Mouse (Mus musculus): ENCODE measurements around the gene Clec4n. TPM values are rescaled to one million over a fixed set of nuclear protein-coding genes. Genes with fewer than 3 reads are reported as not detected.
"Not testable (repeated sequence)": the region's sequence is repeated elsewhere in the genome, so short reads cannot be mapped to it uniquely, and the experiment has no call there.

The Clec4n gene
- polyA plus RNA-seq (2012; fragmentation: generic; extraction: Trizol) = not detected
- long read RNA-seq, experiment 1 = 0 reads
- long read RNA-seq, experiment 2 = 0 reads

GRCm38 (mm10) chr6:123229644-123230043, at the start of gene Clec4n:
TSS of gene Clec4n (plus strand) at chr6:123229843.
- Histone ChIP-seq H3K79me3 (ENCODE audit: low read depth) (no peaks in the 10 kb centered on the region), H3K4me3 (ENCODE audit: insufficient read depth, poor library complexity, severe bottlenecking) (no peak within 1 kb of the TSS), H3K36me3 (ENCODE audit: control insufficient read depth, insufficient read depth) (no peaks in the 10 kb centered on the region), H3K27me3 (ENCODE audit: control insufficient read depth, insufficient read depth, insufficient read length) (no peaks in the 10 kb centered on the region), H3ac (ENCODE audit: control insufficient read depth, insufficient read length, low read depth) (no peak within 1 kb of the TSS), H3K79me2 (ENCODE audit: control insufficient read depth, insufficient read depth) (no peaks in the 10 kb centered on the region)
- TF ChIP-seq USF1 (IDR thresholded peaks at IDR 0.05; ENCODE audit: low read depth) (no peak), FOSL1 (IDR thresholded peaks at IDR 0.05; ENCODE audit: insufficient read depth, low read length, poor library complexity, severe bottlenecking) (no peak), CEBPB (IDR thresholded peaks at IDR 0.05; ENCODE audit: low read depth) (no peak), MAX (IDR thresholded peaks at IDR 0.05) (no peak), CTCF (IDR thresholded peaks at IDR 0.05; ENCODE audit: control insufficient read depth, insufficient read depth, insufficient read length) (no peak), MYOG (IDR thresholded peaks at IDR 0.05; ENCODE audit: control insufficient read depth, extremely low read depth, insufficient read length) (no peak), MYOD1 (IDR thresholded peaks at IDR 0.05; ENCODE audit: control insufficient read depth, insufficient read length, low read depth) (no peak)

GRCm38 (mm10) chr6:123184862-123185261, 44.8 kb upstream of the Clec4n start:
- not testable (repeated sequence) for H3K79me3 ChIP-seq (ENCODE audit: low read depth); H3K4me3 ChIP-seq (ENCODE audit: insufficient read depth, poor library complexity, severe bottlenecking)

GRCm38 (mm10) chr6:123207187-123208076, 22.2 kb upstream of the Clec4n start:
- no peak overlapping the region for H3ac ChIP-seq (ENCODE audit: control insufficient read depth, insufficient read length, low read depth)
- no peaks in the 10 kb centered on the region for H3K27me3 ChIP-seq (ENCODE audit: control insufficient read depth, insufficient read depth, insufficient read length)
- TF ChIP-seq USF1 (IDR thresholded peaks at IDR 0.05; ENCODE audit: low read depth) (peak; percentile 38), MYOD1 (IDR thresholded peaks at IDR 0.05; ENCODE audit: control insufficient read depth, insufficient read length, low read depth) (no peak), FOSL1 (IDR thresholded peaks at IDR 0.05; ENCODE audit: insufficient read depth, low read length, poor library complexity, severe bottlenecking) (peak; percentile 48)
- no peaks in the 10 kb centered on the region for H3K79me3 ChIP-seq (ENCODE audit: low read depth)
- H3K4me3 ChIP-seq (ENCODE audit: insufficient read depth, poor library complexity, severe bottlenecking) = no peak overlapping the region
- no peaks in the 10 kb centered on the region for H3K36me3 ChIP-seq (ENCODE audit: control insufficient read depth, insufficient read depth)
- no peaks in the 10 kb centered on the region for H3K79me2 ChIP-seq (ENCODE audit: control insufficient read depth, insufficient read depth)

More at GRCm38 (mm10) chr6:123184862-123185261, 44.8 kb upstream of the Clec4n start:
- H3K36me3 ChIP-seq (ENCODE audit: control insufficient read depth, insufficient read depth); H3K79me2 ChIP-seq (ENCODE audit: control insufficient read depth, insufficient read depth); H3ac ChIP-seq (ENCODE audit: control insufficient read depth, insufficient read length, low read depth); H3K27me3 ChIP-seq (ENCODE audit: control insufficient read depth, insufficient read depth, insufficient read length): not testable (repeated sequence)

- not testable (repeated sequence) for H3K27me3 ChIP-seq (ENCODE audit: control insufficient read depth, insufficient read depth, insufficient read length); H3K79me3 ChIP-seq (ENCODE audit: low read depth); H3K36me3 ChIP-seq (ENCODE audit: control insufficient read depth, insufficient read depth); H3K4me3 ChIP-seq (ENCODE audit: insufficient read depth, poor library complexity, severe bottlenecking); H3K79me2 ChIP-seq (ENCODE audit: control insufficient read depth, insufficient read depth); H3ac ChIP-seq (ENCODE audit: control insufficient read depth, insufficient read length, low read depth)
These were observed 21.6 kb upstream of the Clec4n start for GRCm38 (mm10) chr6:123208077-123208439.

- H3K27me3 ChIP-seq (ENCODE audit: control insufficient read depth, insufficient read depth, insufficient read length) = no peaks in the 10 kb centered on the region
- H3K79me3 ChIP-seq (ENCODE audit: low read depth) = no peaks in the 10 kb centered on the region
- no peaks in the 10 kb centered on the region for H3K79me2 ChIP-seq (ENCODE audit: control insufficient read depth, insufficient read depth)
- TF ChIP-seq USF1 (IDR thresholded peaks at IDR 0.05; ENCODE audit: low read depth) = no peak
- no peak for TF ChIP-seq MYOD1 (IDR thresholded peaks at IDR 0.05; ENCODE audit: control insufficient read depth, insufficient read length, low read depth)
- no peak for TF ChIP-seq MAX (IDR thresholded peaks at IDR 0.05)
- TF ChIP-seq FOSL1 (IDR thresholded peaks at IDR 0.05; ENCODE audit: insufficient read depth, low read length, poor library complexity, severe bottlenecking) = no peak
- TF ChIP-seq CTCF (IDR thresholded peaks at IDR 0.05; ENCODE audit: control insufficient read depth, insufficient read depth, insufficient read length) = no peak
- no peak for TF ChIP-seq CEBPB (IDR thresholded peaks at IDR 0.05; ENCODE audit: low read depth)
- TF ChIP-seq MYOG (IDR thresholded peaks at IDR 0.05; ENCODE audit: control insufficient read depth, extremely low read depth, insufficient read length) = no peak
- no peak overlapping the region for H3K4me3 ChIP-seq (ENCODE audit: insufficient read depth, poor library complexity, severe bottlenecking)
- H3ac ChIP-seq (ENCODE audit: control insufficient read depth, insufficient read length, low read depth) = no peak overlapping the region
- no peaks in the 10 kb centered on the region for H3K36me3 ChIP-seq (ENCODE audit: control insufficient read depth, insufficient read depth)
These were observed 17.9 kb upstream of the Clec4n start for GRCm38 (mm10) chr6:123211726-123212125.

GRCm38 (mm10) chr6:123227519-123228166, 2.0 kb upstream of the Clec4n start:
- Histone ChIP-seq H3K27me3 (ENCODE audit: control insufficient read depth, insufficient read depth, insufficient read length) (no peaks in the 10 kb centered on the region), H3K79me3 (ENCODE audit: low read depth) (no peaks in the 10 kb centered on the region), H3K4me3 (ENCODE audit: insufficient read depth, poor library complexity, severe bottlenecking) (no peak overlapping the region), H3ac (ENCODE audit: control insufficient read depth, insufficient read length, low read depth) (no peak overlapping the region), H3K36me3 (ENCODE audit: control insufficient read depth, insufficient read depth) (no peaks in the 10 kb centered on the region), H3K79me2 (ENCODE audit: control insufficient read depth, insufficient read depth) (no peaks in the 10 kb centered on the region)
- TF ChIP-seq FOSL1 (IDR thresholded peaks at IDR 0.05; ENCODE audit: insufficient read depth, low read length, poor library complexity, severe bottlenecking) = no peak
- no peak for TF ChIP-seq CEBPB (IDR thresholded peaks at IDR 0.05; ENCODE audit: low read depth)
- TF ChIP-seq MYOG (IDR thresholded peaks at IDR 0.05; ENCODE audit: control insufficient read depth, extremely low read depth, insufficient read length) = no peak
- TF ChIP-seq MAX (IDR thresholded peaks at IDR 0.05) = no peak
- no peak for TF ChIP-seq CTCF (IDR thresholded peaks at IDR 0.05; ENCODE audit: control insufficient read depth, insufficient read depth, insufficient read length)
- no peak for TF ChIP-seq MYOD1 (IDR thresholded peaks at IDR 0.05; ENCODE audit: control insufficient read depth, insufficient read length, low read depth)
- no peak for TF ChIP-seq USF1 (IDR thresholded peaks at IDR 0.05; ENCODE audit: low read depth)
